Mouse (Mus musculus) adrenal gland, postnatal 10 days (tissue): ENCODE results near the gene Cped1. TPM values are rescaled to one million over a fixed set of nuclear protein-coding genes. Genes with fewer than 3 reads are reported as not detected.
A peak's percentile ranks its signal among the peaks of the same experiment; 100 is the strongest.

Experiments
- DNase-seq: peaks from one replicate; pipeline ENCODE4 v3.0.0; 2021; ENCODE audit warnings: mixed read lengths
- long read RNA-seq, 2 experiments: library from polyadenylated mRNA; stranded (forward); transcript quantifications; one replicate each; pipeline ENCODE4 v2.0.0; 2021
- total RNA-seq, 2 experiments: library from RNA; stranded (reverse); gene quantifications; 2 replicates each; pipeline ENCODE4 v1.2.3; 2021

The Cped1 gene
- total RNA-seq: 10 to 100 TPM; 25.6 to 27.2 TPM
- long read RNA-seq, experiment 1, full-length matches to known transcripts: 7 of 28 reads
- long read RNA-seq, experiment 1, partial matches to known transcripts: 7 of 28 reads
- long read RNA-seq, experiment 1, other reads (novel, unspliced or antisense): 14 of 28 reads
- long read RNA-seq, experiment 2, full-length matches to known transcripts: 7 of 11 reads
- long read RNA-seq, experiment 2, partial matches to known transcripts: 2 of 11 reads
- long read RNA-seq, experiment 2, other reads (novel, unspliced or antisense): 2 of 11 reads

GRCm38 (mm10) chr6:21985732-21986540, at the start of gene Cped1:
TSS of gene Cped1 (plus strand) at chr6:21985916.
- DNase-seq: peak; percentile 85

- no peak for DNase-seq
Measured at GRCm38 (mm10) chr6:21937981-21938635, 47.6 kb upstream of the Cped1 start.

GRCm38 (mm10) chr6:21949226-21949731, 36.4 kb upstream of the Cped1 start, which contains the start of gene Ing3:
TSS of gene Ing3 (plus strand) at chr6:21949571.
- peak; percentile 97 for DNase-seq

- peak; percentile 98 for DNase-seq
Measured at GRCm38 (mm10) chr6:21949771-21950448, 35.8 kb upstream of the Cped1 start.

- no peak for DNase-seq
Measured at GRCm38 (mm10) chr6:21950676-21951075, 35.0 kb upstream of the Cped1 start.

GRCm38 (mm10) chr6:21955468-21955867, 30.2 kb upstream of the Cped1 start:
- no peak for DNase-seq

GRCm38 (mm10) chr6:21958922-21959321, 26.8 kb upstream of the Cped1 start:
- DNase-seq: no peak

- no peak for DNase-seq
Measured at GRCm38 (mm10) chr6:21959909-21960308, 25.8 kb upstream of the Cped1 start.

- no peak for DNase-seq
Measured at GRCm38 (mm10) chr6:21977532-21977931, 8.2 kb upstream of the Cped1 start.

GRCm38 (mm10) chr6:21981114-21981513, 4.6 kb upstream of the Cped1 start:
- no peak for DNase-seq

- DNase-seq: peak; percentile 76
Measured at GRCm38 (mm10) chr6:21984990-21985731, 555 bp upstream of the Cped1 start.

- peak; percentile 68 for DNase-seq
Measured at GRCm38 (mm10) chr6:21986660-21987331, 1.1 kb downstream of the Cped1 start.

GRCm38 (mm10) chr6:21987554-21987953, 1.8 kb downstream of the Cped1 start:
- no peak for DNase-seq

GRCm38 (mm10) chr6:21988296-21988695, 2.6 kb downstream of the Cped1 start:
- no peak for DNase-seq

GRCm38 (mm10) chr6:21989081-21989480, 3.4 kb downstream of the Cped1 start:
- no peak for DNase-seq

GRCm38 (mm10) chr6:21990181-21991135, 4.7 kb downstream of the Cped1 start:
- DNase-seq: peak; percentile 29

- no peak for DNase-seq
Measured at GRCm38 (mm10) chr6:21991151-21991550, 5.4 kb downstream of the Cped1 start.

- DNase-seq: no peak
Measured at GRCm38 (mm10) chr6:21993070-21993469, 7.4 kb downstream of the Cped1 start.

GRCm38 (mm10) chr6:21998131-21998530, 12.4 kb downstream of the Cped1 start:
- DNase-seq: no peak

GRCm38 (mm10) chr6:21999025-21999424, 13.3 kb downstream of the Cped1 start:
- no peak for DNase-seq
